Mouse (Mus musculus) limb, embryonic 12.5 days (tissue): ENCODE measurements around the gene Zfp598. TPM values are rescaled to one million over a fixed set of nuclear protein-coding genes. Genes with fewer than 3 reads are reported as not detected.

Experiments used
- ATAC-seq: fragments of 200-750 bp; cut with Nextera tagmentation; 2 replicates; pipeline ENCODE4 v1.8.0; 2017; ENCODE audit warnings: low read depth, moderate TSS enrichment; ENCODE audit not compliant: insufficient number of reproducible peaks, insufficient read depth, low FRiP score, low TSS enrichment
- H3K27ac ChIP-seq: fragments of 300-500 bp; sonication (generic); 2 replicates; pipeline ENCODE4 v1.5.1; 2016; ENCODE audit warnings: mild to moderate bottlenecking, moderate library complexity
- H3K27me3 ChIP-seq: fragments of 300-500 bp; sonication (generic); 2 replicates; pipeline ENCODE4 v1.6.1; 2016; ENCODE audit warnings: mild to moderate bottlenecking, moderate library complexity
- H3K36me3 ChIP-seq: fragments of 300-500 bp; sonication (generic); 2 replicates; pipeline ENCODE4 v1.6.1; 2016; ENCODE audit warnings: mild to moderate bottlenecking, moderate library complexity
- H3K4me1 ChIP-seq: fragments of 300-500 bp; sonication (generic); replicated peaks from 2 replicates; pipeline ENCODE4 v1.6.1; 2016
- H3K4me2 ChIP-seq: fragments of 300-500 bp; sonication (generic); 2 replicates; pipeline ENCODE4 v1.6.1; 2016; ENCODE audit warnings: mild to moderate bottlenecking, moderate library complexity
- H3K4me3 ChIP-seq: fragments of 300-500 bp; sonication (generic); replicated peaks from 2 replicates; pipeline ENCODE4 v1.5.1; 2016; ENCODE audit warnings: mild to moderate bottlenecking
- H3K9ac ChIP-seq: fragments of 300-500 bp; sonication (generic); replicated peaks from 2 replicates; pipeline ENCODE4 v1.6.1; 2016; ENCODE audit warnings: mild to moderate bottlenecking, moderate library complexity
- H3K9me3 ChIP-seq: fragments of 300-500 bp; sonication (generic); 2 replicates; pipeline ENCODE4 v1.6.1; 2016; ENCODE audit warnings: mild to moderate bottlenecking, moderate library complexity
- WGBS: fragments of 180-500 bp; shearing (Covaris S2); methylation state at CpG from one replicate; pipeline ENCODE4 v1.1.7; 2016; 5-methylcytosine and 5-hydroxymethylcytosine counted together
- polyA plus RNA-seq: library from polyadenylated mRNA; unstranded; fragments of >200 nt; fragmentation: Nextera tagmentation; extraction: Ambion mirVana; gene quantifications from 2 replicates; pipeline ENCODE4 v1.2.1, GENCODE M21; 2016

Gene Zfp598
- polyA plus RNA-seq, 1 experiment from 2014 or later = 24.5 TPM

GRCm38 (mm10) chr17:24722220-24722924 is 52.9 kb downstream of the Zfp598 start:
- Histone ChIP-seq H3K27ac (no peak overlapping the region), H3K9me3 (no peaks in the 10 kb centered on the region), H3K4me1 (peaks cover 32% of the 10 kb centered on the region), H3K36me3 (peaks cover 33% of the 10 kb centered on the region), H3K4me3 (0 out of 2 replicates have a peak overlapping the region, but pooled peaks have one; percentile 8), H3K27me3 (no peaks in the 10 kb centered on the region), H3K4me2 (peak overlapping the region; percentile 82), H3K9ac (0 out of 2 replicates have a peak overlapping the region, but pooled peaks have one; percentile 19)
- WGBS = 34% methylated on average over 13 of the region's 13 CpGs
- no peak for ATAC-seq

DNA sequence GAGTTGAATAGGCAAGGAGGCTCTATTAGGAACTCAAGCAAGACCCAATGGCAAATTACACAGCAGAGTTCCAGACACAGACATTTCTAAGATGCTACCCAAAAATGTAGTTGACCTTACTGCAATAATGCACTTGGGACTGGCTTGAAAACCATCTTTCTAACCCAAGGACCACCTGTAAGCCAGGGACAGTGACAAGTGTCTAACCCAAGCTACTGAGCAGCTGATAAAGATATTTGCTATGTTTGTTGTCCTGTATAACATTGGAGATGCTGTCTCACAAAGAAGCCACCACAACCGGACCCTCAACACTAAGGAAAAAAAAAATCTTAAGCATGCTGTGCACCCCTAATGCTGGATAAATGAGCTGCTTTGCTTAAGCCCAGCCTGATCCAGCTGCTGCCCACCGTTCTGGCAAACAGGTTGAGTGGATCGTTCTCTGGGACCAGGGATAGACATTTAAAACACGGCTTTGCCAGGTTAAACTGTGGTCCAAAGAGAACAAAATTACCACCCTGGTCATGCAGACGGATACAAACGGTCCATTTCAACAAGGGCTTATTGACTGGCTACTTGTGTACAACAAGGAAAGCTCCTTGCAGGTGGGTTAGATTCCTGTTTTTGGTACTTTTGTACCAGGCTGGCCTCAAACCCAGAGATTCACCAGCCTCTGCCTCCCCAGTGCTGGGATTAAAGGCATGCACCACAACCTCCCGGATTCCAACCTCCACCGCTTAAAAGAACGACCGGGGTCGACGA is 53.8 kb downstream of the Zfp598 start:
- ATAC-seq = no peak
- Histone ChIP-seq H3K27ac (peak overlapping the region; percentile 80; the same call in 1 of the 2 replicates), H3K4me1 (peaks cover 32% of the 10 kb centered on the region), H3K4me3 (peak overlapping the region; percentile 81), H3K9me3 (no peaks in the 10 kb centered on the region), H3K36me3 (peaks cover 24% of the 10 kb centered on the region), H3K27me3 (no peaks in the 10 kb centered on the region), H3K4me2 (peak overlapping the region; percentile 82), H3K9ac (peak overlapping the region; percentile 88)
- 5% methylated on average over 12 of the region's 12 CpGs for WGBS

- under 1% methylated on average over 15 of the region's 15 CpGs for WGBS
- ATAC-seq = no peak
- H3K4me2 ChIP-seq = peak overlapping the region; percentile 82
These were observed 54.3 kb downstream of the Zfp598 start for GRCm38 (mm10) chr17:24723881-24724180.

GRCm38 (mm10) chr17:24724184-24724583 is 54.7 kb downstream of the Zfp598 start, which contains the start of gene Ndufb10:
Ndufb10 (minus strand) TSS chr17:24724478.
- ATAC-seq = peak; percentile 65
- H3K27ac ChIP-seq = peak within 1 kb of the TSS; percentile 80
- peak within 1 kb of the TSS; percentile 81 for H3K4me3 ChIP-seq
- H3K27me3 ChIP-seq = peaks cover 3% of the 10 kb centered on the region; the same call in 1 of the 2 replicates
- no peaks in the 10 kb centered on the region for H3K9me3 ChIP-seq
- peak within 1 kb of the TSS; percentile 82 for H3K4me2 ChIP-seq
- under 1% methylated on average over 30 of the region's 30 CpGs for WGBS
- peaks cover 26% of the 10 kb centered on the region for H3K4me1 ChIP-seq
- peak within 1 kb of the TSS; percentile 88 for H3K9ac ChIP-seq
- H3K36me3 ChIP-seq = peaks cover 18% of the 10 kb centered on the region

More at GRCm38 (mm10) chr17:24723881-24724180, 54.3 kb downstream of the Zfp598 start:
- peak overlapping the region; percentile 88 for H3K9ac ChIP-seq
- H3K4me3 ChIP-seq = peak overlapping the region; percentile 81
- H3K4me1 ChIP-seq = peaks cover 28% of the 10 kb centered on the region
- peaks cover 3% of the 10 kb centered on the region; the same call in 1 of the 2 replicates for H3K27me3 ChIP-seq
- H3K36me3 ChIP-seq = peaks cover 18% of the 10 kb centered on the region
- peak overlapping the region; percentile 80 for H3K27ac ChIP-seq
- no peaks in the 10 kb centered on the region for H3K9me3 ChIP-seq

- peaks cover 26% of the 10 kb centered on the region for H3K4me1 ChIP-seq
- no peak overlapping the region for H3K4me2 ChIP-seq
- peaks cover 3% of the 10 kb centered on the region; the same call in 1 of the 2 replicates for H3K27me3 ChIP-seq
- ATAC-seq = no peak
- no peaks in the 10 kb centered on the region for H3K9me3 ChIP-seq
- H3K9ac ChIP-seq = no peak overlapping the region
- H3K27ac ChIP-seq = no peak overlapping the region
- H3K4me3 ChIP-seq = no peak overlapping the region
- H3K36me3 ChIP-seq = peaks cover 16% of the 10 kb centered on the region
- 71% methylated on average over 3 of the region's 3 CpGs for WGBS
These were observed 56.3 kb downstream of the Zfp598 start for GRCm38 (mm10) chr17:24725637-24726390.

GRCm38 (mm10) chr17:24727618-24728017 is 58.1 kb downstream of the Zfp598 start, which contains the start of gene Rpl3l:
Rpl3l (plus strand) TSS chr17:24727820.
- no peak within 1 kb of the TSS for H3K27ac ChIP-seq
- no peak within 1 kb of the TSS; the same call in 1 of the 2 replicates for H3K9ac ChIP-seq
- no peaks in the 10 kb centered on the region for H3K9me3 ChIP-seq
- ATAC-seq = no peak
- H3K36me3 ChIP-seq = peaks cover under 1% of the 10 kb centered on the region
- no peak within 1 kb of the TSS for H3K4me2 ChIP-seq
- H3K4me3 ChIP-seq = no peak within 1 kb of the TSS
- 58% methylated on average over 2 of the region's 2 CpGs for WGBS
- peaks cover 14% of the 10 kb centered on the region; the same call in 1 of the 2 replicates for H3K27me3 ChIP-seq
- peaks cover 10% of the 10 kb centered on the region for H3K4me1 ChIP-seq

GRCm38 (mm10) chr17:24728184-24728583 is 58.7 kb downstream of the Zfp598 start:
- no peak for ATAC-seq
- whole genome bisulfite sequencing = 69% methylated on average over 17 of the region's 17 CpGs
- H3K4me2 ChIP-seq = no peak overlapping the region
- peaks cover 14% of the 10 kb centered on the region; the same call in 1 of the 2 replicates for H3K27me3 ChIP-seq
- H3K9me3 ChIP-seq = no peaks in the 10 kb centered on the region
- no peak overlapping the region for H3K27ac ChIP-seq
- no peaks in the 10 kb centered on the region for H3K36me3 ChIP-seq
- no peak overlapping the region for H3K4me3 ChIP-seq
- H3K9ac ChIP-seq = no peak overlapping the region; the same call in 1 of the 2 replicates
- peaks cover 5% of the 10 kb centered on the region for H3K4me1 ChIP-seq

GRCm38 (mm10) chr17:24729067-24729466 is 59.6 kb downstream of the Zfp598 start:
- Histone ChIP-seq H3K9me3 (no peaks in the 10 kb centered on the region), H3K27ac (no peak overlapping the region), H3K4me2 (no peak overlapping the region), H3K9ac (no peak overlapping the region), H3K4me1 (no peaks in the 10 kb centered on the region), H3K27me3 (peaks cover 14% of the 10 kb centered on the region; the same call in 1 of the 2 replicates), H3K36me3 (no peaks in the 10 kb centered on the region), H3K4me3 (no peak overlapping the region)
- 83% methylated on average over 6 of the region's 6 CpGs for WGBS
- no peak for ATAC-seq

DNA sequence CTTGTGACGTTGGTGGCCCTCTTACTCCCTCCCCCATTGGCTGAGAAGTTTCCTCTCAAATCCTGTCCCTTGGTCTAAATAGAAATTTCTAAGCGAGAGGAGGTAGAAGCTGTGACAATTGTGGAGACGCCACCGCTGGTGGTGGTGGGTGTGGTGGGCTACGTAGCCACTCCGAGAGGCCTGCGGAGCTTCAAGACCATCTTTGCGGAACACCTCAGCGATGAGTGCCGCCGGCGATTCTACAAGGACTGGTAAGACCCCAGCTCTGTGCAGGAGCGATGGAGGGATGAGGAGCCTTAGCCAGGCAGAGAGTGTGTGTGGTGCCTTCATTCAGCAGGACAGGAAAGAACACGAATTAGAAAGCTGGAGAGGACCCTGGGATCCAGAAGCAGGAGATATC is 61.3 kb downstream of the Zfp598 start:
- 81% methylated on average over 14 of the region's 14 CpGs for WGBS
- H3K27ac ChIP-seq = no peak overlapping the region
- no peak for ATAC-seq
- H3K9ac ChIP-seq = no peak overlapping the region
- H3K9me3 ChIP-seq = no peaks in the 10 kb centered on the region
- no peak overlapping the region for H3K4me2 ChIP-seq
- H3K27me3 ChIP-seq = peaks cover 14% of the 10 kb centered on the region; the same call in 1 of the 2 replicates
- H3K4me1 ChIP-seq = no peaks in the 10 kb centered on the region
- H3K4me3 ChIP-seq = no peak overlapping the region
- H3K36me3 ChIP-seq = no peaks in the 10 kb centered on the region
